Mouse (Mus musculus): ENCODE data around the gene Trim58. TPM values are rescaled to one million over a fixed set of nuclear protein-coding genes. Genes with fewer than 3 reads are reported as not detected.

The Trim58 gene
- 0.10 TPM in 1 of 2 replicates, not detected in the other for polyA plus RNA-seq (2015; fragmentation: Nextera tagmentation; extraction: Ambion mirVana)

DNA sequence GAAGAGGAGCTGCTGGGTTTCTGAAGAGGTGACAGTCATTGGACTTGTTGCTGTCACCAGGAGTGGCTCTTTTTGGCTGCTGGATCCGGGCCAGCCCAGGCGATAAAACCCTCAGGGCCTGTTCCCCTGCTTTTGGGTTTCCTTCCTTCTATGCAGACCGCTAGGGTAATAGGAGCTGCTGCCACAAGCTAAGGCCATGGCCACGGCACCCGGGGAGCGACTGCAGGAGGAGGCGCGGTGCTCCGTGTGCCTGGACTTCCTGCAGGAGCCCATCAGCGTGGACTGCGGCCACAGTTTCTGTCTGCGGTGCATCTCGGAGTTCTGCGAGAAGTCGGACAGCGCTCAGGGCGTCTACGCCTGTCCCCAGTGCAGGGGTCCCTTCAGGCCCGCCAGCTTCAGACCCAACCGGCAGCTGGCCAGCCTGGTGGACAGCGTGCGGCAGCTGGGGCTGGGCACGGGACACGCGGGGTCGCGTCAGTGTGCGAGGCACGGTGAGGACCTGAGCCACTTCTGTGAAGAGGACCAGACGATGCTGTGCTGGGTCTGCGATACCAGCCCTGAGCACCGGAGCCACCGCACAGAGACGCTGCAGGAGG lies at the start of gene Trim58:
Trim58 (plus strand) TSS at position 194 of the 596 bp plus-strand sequence.
- 2% methylated on average over 34 of the region's 34 CpGs for WGBS
- H3K4me1 ChIP-seq (ENCODE audit: insufficient read depth, low read length), result peaks cover 2% of the 10 kb centered on the region; the same call in 1 of the 2 replicates
- H3K27me3 ChIP-seq (ENCODE audit: insufficient read depth, low read length), result peaks cover 16% of the 10 kb centered on the region; the same call in 1 of the 2 replicates
- no peaks in the 10 kb centered on the region for H3K9me3 ChIP-seq (ENCODE audit: low read length)
- peak within 1 kb of the TSS; percentile 36 for H3K4me3 ChIP-seq (ENCODE audit: low read length)
- no peaks in the 10 kb centered on the region for H3K36me3 ChIP-seq (ENCODE audit: insufficient read depth, low read length)
- H3K27ac ChIP-seq (ENCODE audit: low read length), result no peak within 1 kb of the TSS
- peak within 1 kb of the TSS; percentile 37 for H3K9ac ChIP-seq (replicated peaks; ENCODE audit: low read length)
- peak; percentile 42; the same call in 1 of the 2 replicates for ATAC-seq (ENCODE audit: low FRiP score, low TSS enrichment)
- H3K4me2 ChIP-seq (replicated peaks; ENCODE audit: low read depth, low read length), result peak within 1 kb of the TSS; percentile 57

DNA sequence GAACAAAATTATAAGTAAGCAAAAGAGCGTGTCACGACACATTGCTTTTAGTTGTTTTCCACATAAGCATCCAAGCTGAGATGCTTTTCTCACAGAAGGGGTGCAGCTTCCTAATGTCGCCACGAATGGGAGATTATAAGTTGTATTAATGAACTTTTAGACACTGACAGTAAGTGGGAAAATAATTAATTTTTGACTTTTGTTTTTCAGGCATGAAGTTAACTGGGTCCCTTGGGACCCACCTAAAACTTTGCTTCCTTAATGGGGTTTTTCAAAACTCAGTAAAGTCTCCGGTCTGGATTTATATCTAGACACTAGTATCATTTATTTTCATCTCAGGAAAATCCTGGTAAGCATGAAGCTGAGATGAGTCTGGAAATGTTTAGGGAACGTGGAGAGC lies 45.5 kb upstream of the Trim58 start, which contains the start of gene Olfr324:
Olfr324 (plus strand) TSS at position 301 of the 400 bp plus-strand sequence.
- H3K4me3 ChIP-seq (ENCODE audit: low read length), result no peak within 1 kb of the TSS
- H3K36me3 ChIP-seq (ENCODE audit: insufficient read depth, low read length), result no peaks in the 10 kb centered on the region
- no peaks in the 10 kb centered on the region for H3K9me3 ChIP-seq (ENCODE audit: low read length)
- no peak within 1 kb of the TSS for H3K4me2 ChIP-seq (replicated peaks; ENCODE audit: low read depth, low read length)
- H3K4me1 ChIP-seq (ENCODE audit: insufficient read depth, low read length), result no peaks in the 10 kb centered on the region
- no peak within 1 kb of the TSS for H3K27ac ChIP-seq (ENCODE audit: low read length)
- no peaks in the 10 kb centered on the region for H3K27me3 ChIP-seq (ENCODE audit: insufficient read depth, low read length)
- 80% methylated on average over 6 of the region's 6 CpGs for WGBS
- ATAC-seq (ENCODE audit: low FRiP score, low TSS enrichment), result no peak
- H3K9ac ChIP-seq (replicated peaks; ENCODE audit: low read length), result no peak within 1 kb of the TSS

DNA sequence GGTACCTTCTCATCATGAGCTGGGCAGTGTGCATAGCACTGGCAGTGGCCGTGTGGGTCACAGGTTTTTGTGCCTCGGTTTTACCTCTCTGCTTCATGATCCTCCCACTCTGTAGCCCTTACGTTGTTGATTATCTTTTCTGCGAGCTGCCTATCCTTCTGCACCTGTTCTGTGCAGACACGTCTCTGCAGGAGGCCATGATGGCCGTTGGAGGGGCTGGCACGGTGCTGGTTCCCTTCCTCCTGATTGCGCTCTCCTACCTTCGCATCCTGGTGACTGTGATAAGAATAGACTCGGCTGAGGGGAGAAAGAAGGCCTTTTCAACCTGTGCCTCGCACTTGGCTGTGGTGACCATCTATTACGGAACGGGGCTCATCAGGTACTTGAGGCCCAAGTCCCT lies 42.4 kb upstream of the Trim58 start:
- no peaks in the 10 kb centered on the region for H3K4me1 ChIP-seq (ENCODE audit: insufficient read depth, low read length)
- no peaks in the 10 kb centered on the region for H3K27me3 ChIP-seq (ENCODE audit: insufficient read depth, low read length)
- H3K4me2 ChIP-seq (replicated peaks; ENCODE audit: low read depth, low read length), result no peak overlapping the region
- ATAC-seq (ENCODE audit: low FRiP score, low TSS enrichment), result no peak
- H3K27ac ChIP-seq (ENCODE audit: low read length), result no peak overlapping the region
- H3K9ac ChIP-seq (replicated peaks; ENCODE audit: low read length), result no peak overlapping the region
- H3K4me3 ChIP-seq (ENCODE audit: low read length), result no peak overlapping the region
- H3K36me3 ChIP-seq (ENCODE audit: insufficient read depth, low read length), result no peaks in the 10 kb centered on the region
- WGBS, result 87% methylated on average over 13 of the region's 13 CpGs
- no peaks in the 10 kb centered on the region for H3K9me3 ChIP-seq (ENCODE audit: low read length)

DNA sequence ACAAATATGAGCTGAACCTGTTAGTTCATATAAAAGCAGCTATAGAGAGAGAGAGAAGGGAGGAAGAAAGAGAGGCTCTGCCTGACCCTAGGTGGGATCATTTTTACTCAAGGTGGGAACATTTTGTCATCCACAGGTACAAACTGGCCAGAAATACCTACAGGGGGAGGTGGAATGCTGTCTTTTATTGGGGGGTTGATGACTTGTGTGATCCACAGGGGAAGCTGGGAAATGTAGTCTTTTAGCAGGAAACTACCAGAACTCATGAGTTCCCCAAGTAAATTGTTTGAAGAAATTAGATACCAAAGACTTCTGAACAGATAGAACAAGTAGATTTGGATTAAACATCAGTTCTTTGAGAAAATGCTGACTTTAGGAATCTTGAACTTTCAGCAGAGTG lies 38.2 kb upstream of the Trim58 start:
- Histone ChIP-seq H3K9ac (replicated peaks; ENCODE audit: low read length) (no peak overlapping the region), H3K27me3 (ENCODE audit: insufficient read depth, low read length) (no peaks in the 10 kb centered on the region), H3K4me1 (ENCODE audit: insufficient read depth, low read length) (no peaks in the 10 kb centered on the region), H3K4me3 (ENCODE audit: low read length) (no peak overlapping the region), H3K27ac (ENCODE audit: low read length) (no peak overlapping the region), H3K9me3 (ENCODE audit: low read length) (no peaks in the 10 kb centered on the region), H3K4me2 (replicated peaks; ENCODE audit: low read depth, low read length) (no peak overlapping the region), H3K36me3 (ENCODE audit: insufficient read depth, low read length) (no peaks in the 10 kb centered on the region)
- no peak for ATAC-seq (ENCODE audit: low FRiP score, low TSS enrichment)

DNA sequence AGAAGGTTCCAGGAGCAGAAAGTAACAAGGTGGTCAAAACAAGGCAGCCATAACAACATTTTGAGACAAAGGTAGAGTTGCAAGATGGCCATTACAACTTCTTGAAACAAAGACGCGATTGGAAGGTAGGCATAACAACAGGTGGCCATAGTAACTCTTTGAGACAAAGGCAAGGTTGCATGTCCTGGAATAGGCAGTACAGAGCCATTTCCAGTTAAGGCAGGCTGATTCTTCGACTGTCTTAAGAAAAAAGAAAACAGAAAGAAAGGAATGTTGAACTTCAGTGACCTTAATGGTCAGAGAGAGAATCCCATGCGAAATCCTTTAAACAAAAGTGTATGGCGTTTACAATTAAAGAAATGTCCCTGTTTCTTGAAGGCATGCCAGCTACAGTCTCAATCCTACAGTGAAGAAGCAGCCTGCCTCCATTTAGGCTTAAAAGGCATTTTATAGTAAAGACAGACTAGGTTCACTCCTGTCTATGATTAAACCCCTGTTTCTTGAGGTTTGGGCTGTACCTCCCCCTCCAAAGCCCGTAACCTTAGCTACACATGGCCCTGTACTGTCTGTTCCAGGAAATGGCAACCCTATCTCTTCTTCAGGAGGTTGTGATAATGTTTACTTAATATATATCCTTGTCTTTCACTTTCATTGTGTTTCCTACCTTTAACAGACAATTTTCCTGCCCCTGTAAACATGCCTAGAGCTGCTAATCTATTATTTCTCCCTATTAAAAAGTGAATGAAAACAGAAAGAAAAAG lies 37.3 kb upstream of the Trim58 start:
- Histone ChIP-seq H3K27ac (ENCODE audit: low read length) (no peak overlapping the region), H3K9ac (replicated peaks; ENCODE audit: low read length) (no peak overlapping the region), H3K36me3 (ENCODE audit: insufficient read depth, low read length) (no peaks in the 10 kb centered on the region), H3K4me2 (replicated peaks; ENCODE audit: low read depth, low read length) (no peak overlapping the region), H3K4me1 (ENCODE audit: insufficient read depth, low read length) (no peaks in the 10 kb centered on the region), H3K27me3 (ENCODE audit: insufficient read depth, low read length) (no peaks in the 10 kb centered on the region), H3K9me3 (ENCODE audit: low read length) (no peaks in the 10 kb centered on the region), H3K4me3 (ENCODE audit: low read length) (no peak overlapping the region)
- WGBS, result 78% methylated on average over 6 of the region's 6 CpGs
- ATAC-seq (ENCODE audit: low FRiP score, low TSS enrichment), result no peak

DNA sequence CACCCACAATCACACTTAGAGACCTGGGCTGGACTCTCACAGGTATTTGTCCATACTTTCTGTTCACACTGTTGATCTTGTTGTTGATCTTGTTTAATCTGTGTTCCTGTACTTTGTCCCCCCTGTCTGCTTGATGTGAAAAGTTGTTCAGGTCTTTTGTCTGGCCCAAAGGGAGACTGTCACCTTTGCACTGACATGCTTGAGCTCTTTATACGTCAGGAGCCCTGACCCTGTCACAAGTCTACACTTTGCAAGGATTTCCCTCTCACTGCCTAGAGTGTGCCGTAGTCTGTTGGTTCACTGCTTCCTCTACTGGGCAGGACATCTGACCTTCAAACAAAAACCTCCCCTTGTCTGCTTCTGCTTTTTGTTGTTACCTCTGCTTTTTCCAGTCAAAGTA lies 35.6 kb upstream of the Trim58 start:
- Histone ChIP-seq H3K4me1 (ENCODE audit: insufficient read depth, low read length) (no peaks in the 10 kb centered on the region), H3K27ac (ENCODE audit: low read length) (no peak overlapping the region), H3K4me3 (ENCODE audit: low read length) (no peak overlapping the region), H3K9ac (replicated peaks; ENCODE audit: low read length) (no peak overlapping the region), H3K4me2 (replicated peaks; ENCODE audit: low read depth, low read length) (no peak overlapping the region), H3K27me3 (ENCODE audit: insufficient read depth, low read length) (no peaks in the 10 kb centered on the region), H3K9me3 (ENCODE audit: low read length) (no peaks in the 10 kb centered on the region), H3K36me3 (ENCODE audit: insufficient read depth, low read length) (no peaks in the 10 kb centered on the region)
- 44% methylated on average over 2 of the region's 2 CpGs for WGBS
- no peak for ATAC-seq (ENCODE audit: low FRiP score, low TSS enrichment)

DNA sequence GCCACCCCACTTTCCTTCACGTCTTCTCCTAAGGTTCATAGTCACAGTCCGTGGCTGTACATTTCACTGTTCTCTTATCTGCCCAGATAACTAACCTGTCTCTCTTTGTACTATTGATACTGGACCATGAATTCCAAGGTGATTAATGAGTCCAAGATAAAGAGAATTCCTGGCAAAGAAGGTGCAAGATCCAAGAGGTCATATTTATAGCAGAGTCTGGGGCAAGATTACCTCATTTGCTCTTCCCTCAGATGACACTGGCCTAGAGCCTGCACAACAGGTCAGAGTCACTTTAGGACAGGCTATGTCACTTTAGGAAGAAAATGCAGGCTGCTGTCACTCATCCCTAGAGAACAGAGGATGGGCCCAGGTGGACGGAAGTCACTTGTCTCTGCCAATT lies 35.0 kb upstream of the Trim58 start:
- H3K36me3 ChIP-seq (ENCODE audit: insufficient read depth, low read length), result no peaks in the 10 kb centered on the region
- H3K4me2 ChIP-seq (replicated peaks; ENCODE audit: low read depth, low read length), result no peak overlapping the region
- H3K4me3 ChIP-seq (ENCODE audit: low read length), result no peak overlapping the region
- H3K27me3 ChIP-seq (ENCODE audit: insufficient read depth, low read length), result no peaks in the 10 kb centered on the region
- H3K27ac ChIP-seq (ENCODE audit: low read length), result no peak overlapping the region
- H3K4me1 ChIP-seq (ENCODE audit: insufficient read depth, low read length), result no peaks in the 10 kb centered on the region
- H3K9ac ChIP-seq (replicated peaks; ENCODE audit: low read length), result no peak overlapping the region
- no peaks in the 10 kb centered on the region for H3K9me3 ChIP-seq (ENCODE audit: low read length)
- 81% methylated on average over 3 of the region's 3 CpGs for WGBS
- no peak for ATAC-seq (ENCODE audit: low FRiP score, low TSS enrichment)

DNA sequence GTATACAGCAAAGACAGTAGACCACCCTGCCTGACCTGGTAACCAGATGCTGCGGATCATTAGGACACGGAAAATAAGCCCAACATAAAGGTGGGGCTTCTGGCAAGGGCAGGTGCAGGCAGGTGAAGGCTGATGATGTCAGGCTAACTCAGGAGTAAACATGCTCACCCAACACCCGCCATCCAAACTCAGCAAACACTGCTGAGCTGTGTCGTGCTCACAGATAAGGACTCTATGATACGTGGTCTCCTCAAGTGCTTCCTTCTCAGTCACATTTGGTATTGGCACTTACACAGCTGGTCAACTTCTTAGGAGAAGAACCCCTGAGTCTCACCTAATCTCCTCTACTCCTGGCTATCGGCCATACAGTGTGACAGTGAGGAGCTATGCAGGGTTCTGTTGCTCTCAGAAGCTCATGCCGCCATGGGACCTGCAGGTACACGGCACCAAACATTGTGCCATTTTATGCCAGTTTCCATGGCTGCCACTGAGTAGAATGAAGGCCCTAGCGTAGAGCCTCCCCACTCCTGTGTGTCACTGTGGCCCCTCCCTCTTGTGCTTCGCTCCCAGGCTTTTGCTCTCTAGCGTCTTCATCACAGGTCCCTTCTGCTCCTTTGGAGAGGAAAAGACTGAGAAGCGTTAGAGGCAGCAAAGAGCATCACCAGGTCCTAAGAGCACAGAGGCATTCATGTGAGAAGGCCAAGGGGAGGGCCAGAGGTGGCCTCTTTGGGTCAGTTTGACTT lies 33.9 kb upstream of the Trim58 start:
- Histone ChIP-seq H3K27me3 (ENCODE audit: insufficient read depth, low read length) (no peaks in the 10 kb centered on the region), H3K9ac (replicated peaks; ENCODE audit: low read length) (no peak overlapping the region), H3K4me1 (ENCODE audit: insufficient read depth, low read length) (no peaks in the 10 kb centered on the region), H3K9me3 (ENCODE audit: low read length) (no peaks in the 10 kb centered on the region), H3K36me3 (ENCODE audit: insufficient read depth, low read length) (no peaks in the 10 kb centered on the region), H3K4me3 (ENCODE audit: low read length) (no peak overlapping the region), H3K4me2 (replicated peaks; ENCODE audit: low read depth, low read length) (no peak overlapping the region), H3K27ac (ENCODE audit: low read length) (no peak overlapping the region)
- WGBS, result 92% methylated on average over 12 of the region's 12 CpGs
- ATAC-seq (ENCODE audit: low FRiP score, low TSS enrichment), result no peak

DNA sequence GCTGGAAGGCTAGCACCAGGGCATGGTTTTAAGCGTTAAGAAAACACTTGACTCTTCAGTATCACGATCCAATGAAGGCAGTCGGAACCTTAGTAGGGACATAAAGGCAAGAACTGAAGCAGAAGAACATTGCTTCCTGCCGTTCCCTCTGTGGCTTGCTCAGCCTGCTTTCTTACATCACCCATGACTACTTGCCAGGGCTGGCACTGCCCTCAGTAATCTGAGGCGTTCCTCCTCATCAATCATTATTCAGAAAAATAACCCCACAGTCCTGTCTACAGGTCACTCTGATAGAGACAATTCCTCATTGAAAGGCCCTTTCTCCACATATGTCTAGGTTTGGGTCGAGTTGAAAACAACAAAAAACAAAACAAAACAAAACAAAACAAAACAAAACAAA lies 33.2 kb upstream of the Trim58 start:
- H3K4me3 ChIP-seq (ENCODE audit: low read length), result no peak overlapping the region
- ATAC-seq (ENCODE audit: low FRiP score, low TSS enrichment), result no peak
- WGBS, result 71% methylated on average over 6 of the region's 6 CpGs

DNA sequence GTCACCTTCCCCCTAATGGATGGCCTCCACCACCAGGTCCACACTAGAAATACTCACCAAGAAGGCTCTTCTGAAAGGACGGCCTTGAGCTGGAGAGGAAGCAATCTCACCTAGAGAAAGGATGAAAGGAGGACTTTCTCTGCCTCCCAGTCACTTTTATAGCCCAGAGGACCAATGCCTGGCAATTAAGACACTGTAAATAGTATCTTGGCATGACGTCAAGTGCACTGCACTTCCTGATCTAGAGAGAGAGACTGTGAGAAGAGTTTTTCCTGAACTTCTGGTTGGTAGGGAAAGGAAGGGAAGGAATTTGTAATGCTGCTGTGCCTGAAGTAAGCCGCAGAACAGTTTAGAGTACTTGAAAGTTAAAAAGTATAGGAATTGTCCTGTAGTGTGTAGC lies 26.9 kb upstream of the Trim58 start:
- Histone ChIP-seq H3K4me3 (ENCODE audit: low read length) (no peak overlapping the region), H3K27ac (ENCODE audit: low read length) (no peak overlapping the region), H3K9ac (replicated peaks; ENCODE audit: low read length) (no peak overlapping the region), H3K9me3 (ENCODE audit: low read length) (no peaks in the 10 kb centered on the region), H3K4me2 (replicated peaks; ENCODE audit: low read depth, low read length) (no peak overlapping the region), H3K36me3 (ENCODE audit: insufficient read depth, low read length) (no peaks in the 10 kb centered on the region), H3K4me1 (ENCODE audit: insufficient read depth, low read length) (no peaks in the 10 kb centered on the region), H3K27me3 (ENCODE audit: insufficient read depth, low read length) (no peaks in the 10 kb centered on the region)
- no peak for ATAC-seq (ENCODE audit: low FRiP score, low TSS enrichment)
- WGBS, result 49% methylated on average over 3 of the region's 3 CpGs

More for the DNA sequence above, 33.2 kb upstream of the Trim58 start:
- Histone ChIP-seq H3K9ac (replicated peaks; ENCODE audit: low read length) (no peak overlapping the region), H3K4me2 (replicated peaks; ENCODE audit: low read depth, low read length) (no peak overlapping the region), H3K36me3 (ENCODE audit: insufficient read depth, low read length) (no peaks in the 10 kb centered on the region), H3K27ac (ENCODE audit: low read length) (no peak overlapping the region), H3K4me1 (ENCODE audit: insufficient read depth, low read length) (no peaks in the 10 kb centered on the region), H3K9me3 (ENCODE audit: low read length) (no peaks in the 10 kb centered on the region), H3K27me3 (ENCODE audit: insufficient read depth, low read length) (no peaks in the 10 kb centered on the region)
